Mouse (Mus musculus) hindbrain, embryonic 10.5 days (tissue): ENCODE measurements around the gene Pianp. TPM values are rescaled to one million over a fixed set of nuclear protein-coding genes. Genes with fewer than 3 reads are reported as not detected.

Experiments
- polyA plus RNA-seq: library from polyadenylated mRNA; unstranded; fragments of >200 nt; fragmentation: Nextera tagmentation; extraction: Ambion mirVana; gene quantifications from 2 replicates; pipeline ENCODE4 v1.2.1, GENCODE M21; 2016

Gene Pianp
- polyA plus RNA-seq, 1 experiment from 2014 or later: 2.4 TPM

Other genes starting within 250 kb of the Pianp start
- gene Gm45234, start 240.7 kb upstream of the Pianp start, polyA plus RNA-seq: not detected in 2 replicates
- gene Atn1, start 240.2 kb upstream of the Pianp start, polyA plus RNA-seq: 11.2 and 13.0 TPM in 2 replicates
- gene Eno2, start 227.0 kb upstream of the Pianp start, polyA plus RNA-seq: 3.4 and 5.4 TPM in 2 replicates
- 2.5 and 4.8 TPM in 2 replicates for gene Lrrc23, start 217.0 kb upstream of the Pianp start, polyA plus RNA-seq
- 8.3 and 8.7 TPM in 2 replicates for gene Spsb2, start 188.0 kb upstream of the Pianp start, polyA plus RNA-seq
- 794 and 931 TPM in 2 replicates for gene Tpi1, start 182.4 kb upstream of the Pianp start, polyA plus RNA-seq
- gene Usp5, start 167.2 kb upstream of the Pianp start, polyA plus RNA-seq: 206 and 211 TPM in 2 replicates
- gene Cdca3, start 167.1 kb upstream of the Pianp start, polyA plus RNA-seq: 232 and 255 TPM in 2 replicates
- gene Gnb3, start 156.4 kb upstream of the Pianp start, polyA plus RNA-seq: 0.44 and 0.76 TPM in 2 replicates
- 12.6 and 13.4 TPM in 2 replicates for gene P3h3, start 138.9 kb upstream of the Pianp start, polyA plus RNA-seq
- 2.3 and 5.0 TPM in 2 replicates for gene Gpr162, start 132.7 kb upstream of the Pianp start, polyA plus RNA-seq
- gene Cd4, start 108.5 kb upstream of the Pianp start, polyA plus RNA-seq: not detected in 2 replicates
- 1.1 and 1.3 TPM in 2 replicates for gene Lag3, start 85.0 kb upstream of the Pianp start, polyA plus RNA-seq
- 271 and 416 TPM in 2 replicates for gene Ptms, start 76.6 kb upstream of the Pianp start, polyA plus RNA-seq
- gene Mlf2, start 65.3 kb upstream of the Pianp start, polyA plus RNA-seq: 417 and 499 TPM in 2 replicates
- gene Cops7a, start 31.2 kb upstream of the Pianp start, polyA plus RNA-seq: 130 and 138 TPM in 2 replicates
- gene Zfp384, start 12.5 kb downstream of the Pianp start, polyA plus RNA-seq: 8.7 and 12.8 TPM in 2 replicates
- 125 and 153 TPM in 2 replicates for gene Ing4, start 43.1 kb downstream of the Pianp start, polyA plus RNA-seq
- gene Acrbp, start 53.0 kb downstream of the Pianp start, polyA plus RNA-seq: 13.1 and 15.5 TPM in 2 replicates
- 0.10 TPM in 1 of 2 replicates, not detected in the other for gene Lpar5, start 71.2 kb downstream of the Pianp start, polyA plus RNA-seq
- gene Chd4, start 99.3 kb downstream of the Pianp start, polyA plus RNA-seq: 95.7 and 97.6 TPM in 2 replicates
- 67.6 and 83.8 TPM in 2 replicates for gene Nop2, start 135.2 kb downstream of the Pianp start, polyA plus RNA-seq
- gene Iffo1, start 148.5 kb downstream of the Pianp start, polyA plus RNA-seq: 12.5 and 18.3 TPM in 2 replicates
- 2,613 and 2,865 TPM in 2 replicates for gene Gapdh, start 169.8 kb downstream of the Pianp start, polyA plus RNA-seq
- gene Ncapd2, start 195.0 kb downstream of the Pianp start, polyA plus RNA-seq: 199 and 233 TPM in 2 replicates
- gene Mrpl51, start 195.1 kb downstream of the Pianp start, polyA plus RNA-seq: 206 and 213 TPM in 2 replicates
- 3.3 and 3.9 TPM in 2 replicates for gene Vamp1, start 218.9 kb downstream of the Pianp start, polyA plus RNA-seq
- gene Tapbpl, start 235.2 kb downstream of the Pianp start, polyA plus RNA-seq: 1.9 TPM in 2 replicates
- 1.2 TPM in 2 replicates for gene Cd27, start 240.3 kb downstream of the Pianp start, polyA plus RNA-seq